Mouse (Mus musculus) lung, postnatal 0 days (tissue): ENCODE measurements around the gene Oasl1. TPM values are rescaled to one million over a fixed set of nuclear protein-coding genes. Genes with fewer than 3 reads are reported as not detected.
A peak's percentile ranks its signal among the peaks of the same experiment; 100 is the strongest.
"Not testable (repeated sequence)": the region's sequence is repeated elsewhere in the genome, so short reads cannot be mapped to it uniquely, and the experiment has no call there.

Experiments used
- ATAC-seq: fragments of 200-750 bp; cut with Nextera tagmentation; 2 replicates; pipeline ENCODE4 v1.8.0; 2017; ENCODE audit warnings: moderate library complexity
- DNase-seq: peaks from one replicate; pipeline ENCODE4 v3.0.0-alpha.2; 2016; ENCODE audit warnings: low spot score
- H3K27ac ChIP-seq: fragments of 300-500 bp; sonication (generic); 2 replicates; pipeline ENCODE4 v1.5.1; 2014; ENCODE audit warnings: antibody characterized with exemption, mild to moderate bottlenecking, low read length, mixed read lengths
- H3K27me3 ChIP-seq: fragments of 300-500 bp; sonication (generic); replicated peaks from 2 replicates; pipeline ENCODE4 v1.6.1; 2014; ENCODE audit warnings: low read length, mixed read lengths; ENCODE audit not compliant: insufficient read depth
- H3K36me3 ChIP-seq: fragments of 300-500 bp; sonication (generic); 2 replicates; pipeline ENCODE4 v1.6.1; 2014; ENCODE audit warnings: low read length, mixed read lengths; ENCODE audit not compliant: insufficient read depth
- H3K4me1 ChIP-seq: fragments of 300-500 bp; sonication (generic); 2 replicates; pipeline ENCODE4 v1.6.1; 2014; ENCODE audit warnings: antibody characterized with exemption, low read depth, low read length, mixed read lengths; ENCODE audit not compliant: insufficient read depth
- H3K4me2 ChIP-seq: fragments of 300-500 bp; sonication (generic); replicated peaks from 2 replicates; pipeline ENCODE4 v1.6.1; 2014; ENCODE audit warnings: low read depth, mild to moderate bottlenecking, low read length, moderate library complexity, mixed read lengths
- H3K4me3 ChIP-seq: fragments of 300-500 bp; sonication (generic); 2 replicates; pipeline ENCODE4 v1.5.1; 2014; ENCODE audit warnings: low read depth, low read length
- H3K9ac ChIP-seq: fragments of 300-500 bp; sonication (generic); replicated peaks from 2 replicates; pipeline ENCODE4 v1.6.1; 2014; ENCODE audit warnings: low read depth, mild to moderate bottlenecking
- H3K9me3 ChIP-seq: fragments of 300-500 bp; sonication (generic); 2 replicates; pipeline ENCODE4 v1.6.1; 2016; ENCODE audit warnings: low read length, mixed read lengths
- CTCF ChIP-seq: IDR thresholded peaks from 2 replicates; pipeline ENCODE4 v1.5.1; 2016; ENCODE audit warnings: antibody characterized with exemption, mild to moderate bottlenecking
- EP300 ChIP-seq: IDR thresholded peaks from 2 replicates; pipeline ENCODE4 v1.6.1; 2016; ENCODE audit warnings: antibody characterized with exemption, mild to moderate bottlenecking, control low read depth
- WGBS: fragments of 180-500 bp; shearing (Covaris S2); extraction: QIAGEN DNeasy Blood & Tissue Kit; methylation state at CpG from one replicate; pipeline ENCODE4 v1.1.7; 2014; 5-methylcytosine and 5-hydroxymethylcytosine counted together
- polyA plus RNA-seq: library from polyadenylated mRNA; unstranded; fragments of >200 nt; fragmentation: Nextera tagmentation; extraction: Ambion mirVana; gene quantifications from 2 replicates; pipeline ENCODE4 v1.2.1, GENCODE M21; 2015

Oasl1 gene
- polyA plus RNA-seq, 1 experiment from 2014 or later, result 1.8 TPM

DNA sequence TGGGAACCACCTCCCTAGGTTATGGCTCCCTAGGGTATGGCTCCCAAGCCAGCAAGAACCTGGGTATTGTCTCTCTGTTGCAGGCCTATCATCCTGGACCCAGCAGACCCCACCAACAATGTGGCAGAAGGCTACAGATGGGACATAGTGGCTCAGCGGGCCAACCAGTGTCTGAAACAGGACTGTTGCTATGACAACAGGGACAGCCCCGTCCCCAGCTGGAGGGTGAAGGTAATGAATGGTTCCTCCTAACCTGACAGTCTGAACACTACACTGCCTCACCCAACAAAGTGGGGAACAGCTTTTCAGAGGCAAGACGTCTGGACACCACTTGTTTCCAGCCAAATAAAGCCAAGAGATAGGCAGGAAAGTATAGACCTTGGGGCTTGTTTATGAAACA lies 12.8 kb downstream of the Oasl1 start:
- DNase-seq (no peak), ATAC-seq (no peak)
- no peaks in the 10 kb centered on the region for H3K27me3 ChIP-seq
- H3K27ac ChIP-seq, result no peak overlapping the region
- no peaks in the 10 kb centered on the region for H3K4me1 ChIP-seq
- H3K4me2 ChIP-seq, result no peak overlapping the region
- 18% methylated on average over 3 of the region's 3 CpGs for whole genome bisulfite sequencing
- no peak overlapping the region for H3K4me3 ChIP-seq
- H3K9me3 ChIP-seq, result no peaks in the 10 kb centered on the region
- no peak for TF ChIP-seq CTCF
- TF ChIP-seq EP300, result no peak
- no peak overlapping the region for H3K9ac ChIP-seq
- no peaks in the 10 kb centered on the region for H3K36me3 ChIP-seq

DNA sequence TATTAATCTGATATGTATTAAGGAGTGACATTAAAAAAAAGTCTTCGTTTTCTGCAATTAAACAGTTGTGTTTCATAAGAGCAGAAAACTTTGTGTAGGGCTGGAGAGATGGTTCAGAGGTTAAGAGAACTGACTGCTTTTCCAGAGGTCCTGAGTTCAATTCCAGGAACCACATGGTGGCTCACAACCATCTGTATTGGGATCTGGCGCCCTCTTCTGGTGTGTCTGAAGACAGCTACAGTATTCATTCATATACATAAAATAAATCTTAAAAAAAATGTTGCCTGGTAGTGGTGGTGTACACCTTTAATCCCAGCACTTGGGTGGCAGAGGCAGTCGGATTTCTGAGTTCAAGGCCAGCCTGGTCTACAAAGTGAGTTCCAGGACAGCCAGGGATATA lies 18.1 kb downstream of the Oasl1 start:
- not testable (repeated sequence) for H3K27ac ChIP-seq, H3K36me3 ChIP-seq, DNase-seq, H3K27me3 ChIP-seq, H3K4me3 ChIP-seq, H3K4me2 ChIP-seq, H3K9me3 ChIP-seq, H3K4me1 ChIP-seq, ATAC-seq, H3K9ac ChIP-seq
- 42% methylated on average over 3 of the region's 3 CpGs for WGBS
- TF ChIP-seq CTCF, result peak; percentile 32

DNA sequence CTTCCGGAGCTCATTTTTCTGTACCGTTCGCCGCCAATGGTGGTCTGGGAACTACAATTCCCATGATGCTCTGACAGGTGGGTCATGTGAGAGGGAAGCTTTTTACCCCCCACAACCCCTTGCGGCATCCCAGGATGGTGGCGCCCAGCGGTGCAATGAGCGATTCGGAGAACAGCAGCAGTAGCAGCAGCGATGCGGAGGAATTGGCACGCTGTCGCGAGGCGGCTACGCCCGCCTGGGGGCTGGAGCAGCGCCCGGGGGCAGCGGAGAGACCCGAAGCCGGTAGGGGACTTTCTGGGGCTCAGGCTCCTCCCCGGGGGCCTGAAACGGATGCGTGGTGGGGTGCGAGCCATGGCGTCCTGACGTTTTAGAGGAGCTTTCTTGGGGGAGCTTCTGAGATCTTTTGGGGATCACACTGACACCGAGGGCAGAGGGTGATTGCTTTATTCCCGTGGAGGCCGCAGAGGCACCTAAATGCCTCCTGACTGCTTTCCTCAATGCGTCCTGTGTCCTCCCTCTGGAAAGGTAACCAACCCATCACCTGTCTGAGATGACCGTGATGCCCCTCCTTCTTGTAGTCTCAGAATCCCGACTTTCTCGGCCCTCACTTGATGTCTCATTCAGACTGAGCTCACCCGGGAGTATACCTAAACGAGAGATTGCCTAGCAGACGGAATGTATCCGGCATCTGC lies 19.2 kb downstream of the Oasl1 start, which contains the start of gene 2210016L21Rik:
TSS of gene 2210016L21Rik (plus strand) at position 85 of the 692 bp plus-strand sequence.
- peaks cover 13% of the 10 kb centered on the region; the same call in 1 of the 2 replicates for H3K36me3 ChIP-seq
- peak; percentile 96 for DNase-seq
- peaks cover 3% of the 10 kb centered on the region; the same call in 1 of the 2 replicates for H3K4me1 ChIP-seq
- 2% methylated on average over 39 of the region's 39 CpGs for WGBS
- TF ChIP-seq EP300 (no peak), CTCF (peak; percentile 47)
- no peaks in the 10 kb centered on the region for H3K27me3 ChIP-seq
- peak within 1 kb of the TSS; percentile 76 for H3K4me3 ChIP-seq
- peak within 1 kb of the TSS; percentile 32; the same call in 1 of the 2 replicates for H3K27ac ChIP-seq
- H3K9ac ChIP-seq, result peak within 1 kb of the TSS; percentile 76
- H3K4me2 ChIP-seq, result peak within 1 kb of the TSS; percentile 91
- H3K9me3 ChIP-seq, result no peaks in the 10 kb centered on the region
- ATAC-seq, result peak; percentile 98

DNA sequence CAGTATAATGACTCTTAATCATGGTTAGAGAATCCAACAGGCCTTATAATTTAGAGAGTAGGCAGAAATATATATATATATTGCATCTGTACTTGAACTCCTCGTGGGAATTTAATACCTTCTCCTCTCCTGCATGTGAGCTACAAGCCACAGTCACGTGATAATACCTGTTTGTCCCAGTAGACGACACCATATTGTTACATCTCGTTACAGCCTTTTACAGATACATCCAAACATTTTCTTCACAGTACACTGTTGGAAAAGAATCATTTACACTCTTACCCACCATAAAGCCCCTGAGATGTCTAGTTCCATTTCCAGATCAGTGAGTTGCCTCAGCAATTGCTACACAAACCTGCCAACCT lies 19.7 kb downstream of the Oasl1 start:
- Histone ChIP-seq H3K4me2 (peak overlapping the region; percentile 91), H3K9me3 (no peaks in the 10 kb centered on the region), H3K4me1 (peaks cover 3% of the 10 kb centered on the region; the same call in 1 of the 2 replicates), H3K27ac (no peak overlapping the region), H3K36me3 (peaks cover 15% of the 10 kb centered on the region; the same call in 1 of the 2 replicates), H3K9ac (peak overlapping the region; percentile 76), H3K27me3 (no peaks in the 10 kb centered on the region), H3K4me3 (peak overlapping the region; percentile 76)
- no peak for DNase-seq
- no peak for TF ChIP-seq EP300
- TF ChIP-seq CTCF, result no peak
- 32% methylated on average over 4 of the region's 4 CpGs for WGBS
- no peak for ATAC-seq

DNA sequence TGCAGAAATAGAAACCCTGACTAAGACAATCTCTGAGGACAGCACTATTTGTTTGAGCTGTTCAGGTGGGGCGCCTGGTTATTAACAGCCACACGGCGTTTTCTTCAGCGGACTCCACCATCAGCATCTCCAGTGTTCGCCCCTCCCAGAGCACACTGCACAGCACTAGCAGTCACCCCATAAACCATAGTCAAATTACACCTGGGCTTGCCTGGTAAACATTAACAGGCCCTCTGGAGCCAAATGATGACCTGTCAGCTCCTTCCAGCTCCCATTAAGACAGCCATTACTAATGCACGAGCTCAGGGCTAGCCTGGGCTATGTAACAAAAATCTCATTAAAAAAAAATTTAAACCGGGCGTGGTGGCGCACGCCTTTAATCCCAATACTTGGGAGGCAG lies 22.0 kb downstream of the Oasl1 start:
- Histone ChIP-seq H3K4me1 (peaks cover 3% of the 10 kb centered on the region; the same call in 1 of the 2 replicates), H3K27ac (no peak overlapping the region), H3K4me3 (no peak overlapping the region), H3K9ac (no peak overlapping the region), H3K36me3 (peaks cover 15% of the 10 kb centered on the region; the same call in 1 of the 2 replicates), H3K9me3 (no peaks in the 10 kb centered on the region), H3K27me3 (no peaks in the 10 kb centered on the region), H3K4me2 (no peak overlapping the region)
- 97% methylated on average over 10 of the region's 10 CpGs for WGBS
- ATAC-seq (no peak), DNase-seq (no peak)
- TF ChIP-seq CTCF, result no peak
- TF ChIP-seq EP300, result no peak

DNA sequence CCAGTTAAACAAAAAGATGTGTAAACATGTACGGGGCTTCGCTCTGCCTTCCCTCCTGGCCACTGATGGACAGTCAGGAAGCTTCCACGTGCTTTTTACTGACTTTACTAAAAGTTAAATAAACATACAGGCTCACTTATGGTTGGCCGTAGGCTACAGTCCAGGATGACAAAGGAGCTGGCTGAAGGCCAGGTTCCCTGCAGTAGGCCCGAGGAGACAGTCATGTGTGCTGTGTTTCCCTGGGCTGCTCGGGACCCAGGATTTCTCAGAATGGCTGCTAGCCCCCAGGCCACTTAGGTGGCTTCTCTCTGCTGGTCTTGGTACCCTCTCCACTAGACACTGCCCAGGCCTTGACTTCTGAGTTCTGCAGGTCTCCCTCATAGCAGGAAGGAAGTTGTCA lies 25.9 kb downstream of the Oasl1 start:
- Histone ChIP-seq H3K27ac (no peak overlapping the region), H3K4me3 (no peak overlapping the region), H3K4me2 (no peak overlapping the region), H3K9me3 (no peaks in the 10 kb centered on the region), H3K36me3 (peaks cover 15% of the 10 kb centered on the region; the same call in 1 of the 2 replicates), H3K27me3 (no peaks in the 10 kb centered on the region), H3K4me1 (no peaks in the 10 kb centered on the region), H3K9ac (no peak overlapping the region)
- WGBS, result 14% methylated on average over 6 of the region's 6 CpGs
- TF ChIP-seq CTCF, result no peak
- no peak for TF ChIP-seq EP300
- DNase-seq (peak; percentile 60), ATAC-seq (peak; percentile 63)
